Mouse (Mus musculus): Measurements from ENCODE around the gene Tmem184a. TPM values are rescaled to one million over a fixed set of nuclear protein-coding genes. Genes with fewer than 3 reads are reported as not detected.

The Tmem184a gene
- total RNA-seq (2021) = under 1 TPM; 0.16 to 0.32 TPM

DNA sequence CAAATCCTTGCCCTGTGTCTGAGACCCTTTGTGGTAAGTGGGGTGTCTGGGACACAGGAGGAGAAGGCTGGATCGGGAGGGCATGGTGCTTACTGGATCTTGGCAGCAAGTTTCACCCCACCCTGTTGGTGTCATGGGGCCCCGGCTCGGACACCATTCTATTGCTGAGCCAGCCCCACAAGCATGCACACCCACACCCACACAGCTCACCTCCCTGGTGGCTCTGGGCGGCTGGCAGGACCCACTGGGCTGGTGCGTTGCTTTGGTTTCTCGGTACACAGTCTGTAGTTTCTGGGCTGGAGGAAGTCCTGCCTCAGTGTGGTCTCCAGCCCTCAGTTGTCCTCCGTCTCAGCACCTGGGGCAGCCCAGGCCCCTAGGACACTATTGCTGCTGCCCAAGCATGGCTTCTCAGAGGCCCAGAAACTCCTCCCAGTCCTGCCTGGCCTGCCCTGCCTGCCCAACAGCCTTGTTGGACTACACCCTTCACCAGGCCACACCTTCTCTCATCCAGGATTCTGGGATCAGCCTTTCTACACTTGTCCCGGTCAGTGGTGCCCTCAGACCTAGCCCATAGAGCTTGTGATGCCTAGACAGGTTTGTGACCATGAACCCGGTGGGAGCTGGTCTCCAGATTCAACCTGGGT lies at the start of gene Tmem184a:
Gene Tmem184a (minus strand): TSS at position 380 of the 644 bp plus-strand sequence.
- DNase-seq (ENCODE audit: extremely low spot score in 1 of 2, low spot score in 1 of 2) = no peak

DNA sequence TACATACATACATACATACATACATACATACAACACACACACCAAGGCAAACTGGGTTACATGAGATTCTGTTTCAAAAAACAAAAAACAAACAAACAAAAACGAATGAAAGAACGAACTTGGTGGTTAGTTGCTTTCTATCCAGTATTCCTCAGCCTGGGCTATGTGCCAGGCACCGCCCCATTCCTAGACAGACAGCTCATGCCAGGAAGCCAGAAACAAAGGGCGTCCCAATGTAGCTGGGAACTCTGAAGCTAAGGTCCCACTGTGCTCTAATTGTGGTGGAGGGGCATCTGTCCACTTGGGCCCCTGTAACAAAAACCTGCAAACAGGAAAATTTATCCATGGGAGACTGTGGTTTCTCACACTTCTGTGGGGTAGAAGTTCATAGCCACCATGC lies 43.0 kb upstream of the Tmem184a start:
- DNase-seq (ENCODE audit: extremely low spot score in 1 of 2, low spot score in 1 of 2) = peak in 1 of 2 experiments; percentile 39

DNA sequence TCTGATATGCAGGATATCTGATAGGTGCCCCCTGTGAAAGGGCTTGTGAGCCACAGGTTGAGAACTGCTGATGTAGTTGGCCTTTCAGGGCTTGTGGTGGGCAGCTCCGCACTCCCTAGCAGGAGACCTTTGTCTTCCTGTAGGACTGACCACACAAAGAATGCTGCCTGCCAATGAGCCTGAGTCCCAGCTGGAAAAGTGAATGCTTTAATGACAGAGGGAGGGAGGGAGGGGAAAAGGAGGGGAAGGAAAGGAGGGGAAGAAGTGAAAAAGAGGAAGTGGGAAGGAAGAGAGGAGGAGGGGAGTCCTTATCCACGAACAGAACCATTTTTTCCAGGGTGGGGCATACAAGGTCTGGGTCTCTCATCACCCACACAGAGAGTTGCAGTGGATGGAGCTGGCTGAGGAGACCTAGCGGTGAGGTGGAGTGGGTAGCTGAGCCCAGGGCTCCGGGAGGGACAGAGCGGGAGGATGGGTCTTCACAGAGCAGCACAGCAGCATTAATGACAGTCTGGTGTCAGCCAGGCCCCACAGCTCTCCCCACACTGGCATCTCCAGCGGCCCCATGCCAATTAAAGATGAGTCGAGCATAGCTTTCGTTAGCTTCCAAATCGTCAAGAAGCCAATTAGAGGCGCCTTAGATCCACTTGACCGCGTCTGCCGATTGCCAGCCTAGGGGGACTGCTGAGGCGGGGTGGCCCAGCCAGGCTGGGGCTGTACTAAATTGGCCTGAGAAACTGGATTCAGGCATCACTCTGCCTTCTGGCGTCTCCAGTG lies 40.8 kb upstream of the Tmem184a start:
- no peak for DNase-seq (ENCODE audit: extremely low spot score in 1 of 2, low spot score in 1 of 2)

DNA sequence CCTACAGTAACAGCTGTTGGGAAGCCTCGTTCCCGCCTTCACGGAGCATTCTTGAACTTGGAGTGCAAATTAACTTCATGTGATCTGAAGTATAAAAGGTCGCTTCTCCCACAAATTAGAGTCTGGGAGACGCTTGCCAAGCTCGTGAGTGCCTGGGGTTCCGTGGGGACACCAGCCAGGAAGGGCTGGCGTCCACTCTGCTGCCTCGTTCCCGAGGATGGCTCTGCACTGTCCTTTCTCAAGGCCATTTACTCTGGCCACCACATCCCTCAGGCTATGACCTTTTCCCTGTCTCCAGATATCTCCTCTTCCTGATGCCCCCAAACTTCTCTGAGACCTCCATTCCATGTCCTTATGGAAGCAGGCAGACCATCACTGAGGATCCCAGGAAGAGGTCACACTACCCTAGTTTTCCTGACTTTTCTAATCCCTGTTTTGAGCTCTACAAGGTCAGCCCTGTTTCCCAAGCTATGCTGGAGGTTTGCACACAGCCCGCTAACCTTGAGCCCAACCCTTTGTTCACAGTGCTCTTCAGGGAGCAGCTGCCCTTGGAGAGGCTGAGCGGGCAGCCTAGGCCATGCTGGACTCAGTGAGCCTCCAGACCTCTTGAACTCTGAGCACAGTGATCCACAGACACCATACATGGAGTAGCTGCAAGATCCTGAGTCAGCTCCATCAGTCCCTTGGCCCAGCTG lies 30.1 kb upstream of the Tmem184a start:
- DNase-seq (ENCODE audit: extremely low spot score in 1 of 2, low spot score in 1 of 2) = no peak

DNA sequence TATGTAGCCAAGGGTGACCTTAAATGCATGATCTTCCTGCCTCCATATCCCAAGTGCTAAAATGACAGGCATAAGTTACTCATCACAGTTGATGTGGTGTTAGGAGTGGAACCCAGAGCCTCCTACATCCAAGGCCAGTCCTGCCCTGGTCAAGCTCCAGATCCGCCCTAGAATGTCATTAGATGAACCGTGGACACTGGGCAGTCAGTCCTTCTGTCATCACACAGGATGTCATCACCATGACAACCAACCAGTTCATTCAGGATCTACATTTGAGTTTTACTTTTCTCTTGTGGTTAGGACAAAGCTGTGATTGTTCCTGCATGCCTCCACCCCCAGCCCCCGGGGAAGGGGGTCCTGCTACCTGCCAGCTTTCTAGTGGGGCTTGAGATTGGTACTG lies 19.4 kb upstream of the Tmem184a start:
- DNase-seq (ENCODE audit: extremely low spot score in 1 of 2, low spot score in 1 of 2) = no peak

DNA sequence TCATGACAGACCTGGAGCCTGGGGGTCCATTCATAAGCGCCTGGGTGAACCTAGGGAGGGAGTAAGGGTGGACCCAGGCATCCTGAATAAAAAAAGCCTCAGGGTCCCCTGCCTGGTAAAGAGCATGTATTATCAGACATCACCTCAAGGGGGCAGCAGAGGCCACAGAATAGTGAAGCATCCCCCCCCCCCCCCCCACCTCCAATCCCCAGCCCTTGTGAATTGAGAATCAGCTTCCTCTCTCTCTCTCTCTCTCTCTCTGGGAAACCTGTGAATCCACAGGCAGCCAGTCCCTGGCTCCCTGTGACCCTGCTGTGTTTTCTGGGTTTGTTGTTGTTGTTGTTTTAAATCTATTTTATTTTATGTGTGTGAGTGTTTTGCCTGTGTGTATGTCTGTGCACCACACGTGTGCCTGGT lies 18.8 kb upstream of the Tmem184a start:
- peak; percentile 52 to 86 for DNase-seq (ENCODE audit: extremely low spot score in 1 of 2, low spot score in 1 of 2)

DNA sequence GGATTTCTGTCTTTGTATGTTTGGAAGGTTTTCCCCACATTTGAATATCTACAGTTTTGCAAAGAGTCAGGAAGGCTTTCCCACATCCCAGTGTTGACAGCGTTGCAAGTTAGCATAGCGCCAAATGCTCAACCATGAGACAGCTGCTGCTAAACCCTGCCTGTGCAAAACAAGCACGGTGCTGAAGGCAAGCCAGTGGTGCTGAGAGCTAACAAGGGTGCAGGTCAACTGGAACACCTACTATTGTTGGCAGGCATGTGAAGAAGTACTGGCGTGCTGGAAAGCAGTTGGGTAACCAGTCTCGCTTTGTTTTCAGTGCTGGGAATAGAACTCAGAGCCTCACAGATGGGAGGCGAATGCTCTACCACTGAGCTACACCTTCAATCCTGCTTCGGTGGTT lies 16.0 kb upstream of the Tmem184a start:
- DNase-seq (ENCODE audit: extremely low spot score in 1 of 2, low spot score in 1 of 2) = no peak

DNA sequence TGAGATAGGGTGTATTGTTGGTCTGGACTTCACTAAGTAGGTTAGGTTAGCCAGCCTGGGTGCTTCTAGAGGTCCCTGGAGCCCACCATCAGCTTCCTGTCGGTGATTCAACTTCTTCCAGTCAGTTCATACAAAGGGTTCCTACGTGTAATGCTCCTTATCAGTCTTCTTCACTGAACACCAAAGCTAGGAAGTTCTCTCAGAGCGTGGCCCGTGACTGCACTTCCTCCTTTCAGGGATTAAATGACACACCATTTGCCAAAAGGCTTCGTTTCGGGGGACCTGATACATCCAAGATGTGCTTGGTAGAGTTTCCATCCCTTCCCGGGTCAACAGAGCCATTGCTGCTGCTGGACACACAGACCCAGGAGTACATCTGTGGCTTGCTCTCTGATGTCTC lies 12.4 kb upstream of the Tmem184a start:
- DNase-seq (ENCODE audit: extremely low spot score in 1 of 2, low spot score in 1 of 2) = no peak

DNA sequence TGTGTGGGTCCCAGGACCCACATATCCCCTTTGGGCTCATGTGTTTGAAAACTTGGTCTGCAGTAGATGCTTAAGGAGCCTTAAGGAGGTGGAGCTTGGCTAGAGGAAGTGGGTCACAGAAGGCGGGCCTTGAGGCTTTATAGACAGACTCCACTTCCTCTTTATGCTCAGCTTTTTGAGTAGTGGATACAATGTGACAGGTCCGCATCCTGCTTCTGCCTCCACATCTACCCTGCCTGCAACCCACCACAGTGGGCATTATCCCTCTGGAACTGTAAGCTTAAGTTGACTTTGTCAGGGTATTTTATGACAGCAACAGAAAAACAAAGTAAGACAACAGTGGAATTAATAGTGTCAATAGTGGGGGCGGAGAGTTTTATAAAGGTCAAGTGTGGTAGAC lies 11.0 kb upstream of the Tmem184a start:
- no peak for DNase-seq (ENCODE audit: extremely low spot score in 1 of 2, low spot score in 1 of 2)

DNA sequence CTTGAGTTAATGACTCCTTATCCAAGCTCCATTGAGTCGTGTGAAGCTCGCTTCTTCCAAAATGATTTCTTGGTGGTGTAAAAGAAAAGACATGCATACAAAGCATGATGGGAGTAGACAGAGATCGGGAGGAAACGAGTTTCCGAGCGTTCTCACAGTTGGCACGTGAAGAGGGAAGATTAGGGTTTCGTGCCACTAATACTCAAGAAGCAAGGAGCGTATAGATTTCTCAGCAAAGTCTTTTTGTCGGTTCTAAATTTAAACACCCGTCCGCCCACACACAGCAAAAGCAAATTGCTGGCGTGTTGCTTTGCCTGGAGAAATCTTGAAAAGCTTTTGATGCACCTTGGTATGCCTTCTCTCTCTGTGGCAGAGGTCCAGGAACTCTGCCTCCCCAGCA lies 9.7 kb upstream of the Tmem184a start:
- no peak for DNase-seq (ENCODE audit: extremely low spot score in 1 of 2, low spot score in 1 of 2)

DNA sequence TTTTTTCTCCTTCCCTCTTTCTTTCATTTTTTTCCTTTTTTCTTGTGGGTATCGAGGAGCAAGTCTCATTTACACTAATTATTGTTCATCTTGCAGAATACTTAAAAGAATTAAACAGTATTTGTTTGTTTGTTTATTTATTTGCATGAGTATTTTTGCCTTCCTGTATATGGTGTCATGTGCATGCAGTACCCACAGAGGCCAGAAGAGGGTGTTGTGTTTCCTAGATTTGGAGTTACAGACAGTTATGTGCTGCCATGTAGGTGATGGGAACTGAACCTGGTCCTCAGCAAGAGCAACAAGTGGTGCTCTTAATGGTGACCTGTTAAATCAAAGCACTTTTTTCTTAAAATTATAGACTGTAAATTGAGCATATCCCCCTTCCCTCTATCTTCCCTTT lies 7.9 kb upstream of the Tmem184a start:
- DNase-seq (ENCODE audit: extremely low spot score in 1 of 2, low spot score in 1 of 2) = no peak

DNA sequence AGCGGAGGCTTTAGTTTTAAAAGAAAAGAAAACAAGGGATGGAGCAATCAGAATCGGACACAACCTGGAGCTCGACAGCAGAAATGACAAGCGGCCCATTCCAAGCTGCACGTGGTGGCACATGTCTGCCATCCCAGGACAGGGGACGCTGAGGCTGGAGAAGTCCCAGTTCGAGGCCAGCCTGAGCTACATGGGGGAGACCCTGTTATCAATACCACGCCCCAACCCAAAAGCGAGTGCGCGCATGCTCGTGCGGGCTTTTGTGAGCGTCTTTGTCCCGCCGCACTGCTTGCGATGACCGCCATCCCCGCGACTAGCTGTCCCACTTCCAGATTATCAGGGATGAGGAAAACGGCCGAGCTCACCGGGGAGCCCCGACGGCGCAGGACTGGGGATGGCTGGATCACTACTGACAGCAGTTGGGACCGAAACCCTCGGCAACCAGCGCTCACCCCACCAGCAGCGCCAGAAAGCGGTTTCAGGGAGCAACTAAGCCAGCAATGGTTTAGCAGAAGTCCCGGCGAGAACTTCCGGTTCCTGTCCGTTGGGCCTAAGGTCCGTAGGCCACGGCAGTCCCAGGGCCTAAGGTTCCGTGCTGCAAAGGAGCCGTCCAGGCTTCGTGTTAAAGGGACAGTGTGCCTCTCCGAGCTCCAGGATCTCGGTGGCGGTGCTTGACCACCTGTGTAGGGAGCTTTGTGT lies 6.8 kb upstream of the Tmem184a start, which contains the start of the genes Gm26938 and Psmg3:
Gene Gm26938 (minus strand): TSS at position 51 of the 699 bp plus-strand sequence.
Gene Psmg3 (minus strand): TSS at position 529 of the 699 bp plus-strand sequence.
- DNase-seq (ENCODE audit: extremely low spot score in 1 of 2, low spot score in 1 of 2) = peak; percentile 92 to 93

DNA sequence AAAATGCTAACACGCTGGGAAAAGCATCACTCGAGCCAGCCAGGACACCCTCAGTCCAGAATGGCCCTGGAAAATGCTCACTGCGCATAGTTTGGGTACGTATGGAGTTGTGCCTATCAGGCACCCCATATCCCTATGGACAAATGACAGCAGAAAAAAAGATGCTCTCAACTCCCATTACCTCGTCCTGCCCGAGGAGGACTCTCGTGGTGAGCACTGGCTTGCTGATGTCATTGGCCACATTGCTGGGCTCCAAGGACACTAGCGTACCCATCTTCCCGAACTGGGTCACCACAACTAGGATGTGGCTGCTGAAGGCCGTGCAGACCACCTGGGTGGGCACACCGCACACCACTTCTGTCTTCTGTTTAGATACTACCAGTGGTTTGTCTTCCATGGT lies 6.2 kb upstream of the Tmem184a start:
- no peak for DNase-seq (ENCODE audit: extremely low spot score in 1 of 2, low spot score in 1 of 2)

DNA sequence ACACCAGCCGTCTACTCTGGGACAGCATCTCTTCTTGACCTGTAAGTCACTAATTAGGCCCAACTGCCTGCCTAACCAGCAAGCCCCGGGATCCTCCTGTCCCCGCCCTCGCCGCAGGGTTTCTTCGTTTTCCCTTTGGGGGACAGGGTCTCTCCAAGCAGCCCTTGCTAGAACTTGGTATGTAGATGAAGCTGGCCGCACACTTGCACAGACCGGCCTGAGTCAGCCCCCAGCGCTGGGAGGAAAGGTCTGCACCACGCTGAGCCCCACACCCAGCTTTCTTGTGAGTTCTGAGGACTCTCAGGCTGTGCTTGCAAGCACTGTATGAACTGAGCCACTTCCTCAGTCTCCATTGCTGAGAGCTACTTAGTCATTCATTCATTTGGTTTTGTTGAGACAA lies 4.8 kb upstream of the Tmem184a start:
- DNase-seq (ENCODE audit: extremely low spot score in 1 of 2, low spot score in 1 of 2) = no peak

DNA sequence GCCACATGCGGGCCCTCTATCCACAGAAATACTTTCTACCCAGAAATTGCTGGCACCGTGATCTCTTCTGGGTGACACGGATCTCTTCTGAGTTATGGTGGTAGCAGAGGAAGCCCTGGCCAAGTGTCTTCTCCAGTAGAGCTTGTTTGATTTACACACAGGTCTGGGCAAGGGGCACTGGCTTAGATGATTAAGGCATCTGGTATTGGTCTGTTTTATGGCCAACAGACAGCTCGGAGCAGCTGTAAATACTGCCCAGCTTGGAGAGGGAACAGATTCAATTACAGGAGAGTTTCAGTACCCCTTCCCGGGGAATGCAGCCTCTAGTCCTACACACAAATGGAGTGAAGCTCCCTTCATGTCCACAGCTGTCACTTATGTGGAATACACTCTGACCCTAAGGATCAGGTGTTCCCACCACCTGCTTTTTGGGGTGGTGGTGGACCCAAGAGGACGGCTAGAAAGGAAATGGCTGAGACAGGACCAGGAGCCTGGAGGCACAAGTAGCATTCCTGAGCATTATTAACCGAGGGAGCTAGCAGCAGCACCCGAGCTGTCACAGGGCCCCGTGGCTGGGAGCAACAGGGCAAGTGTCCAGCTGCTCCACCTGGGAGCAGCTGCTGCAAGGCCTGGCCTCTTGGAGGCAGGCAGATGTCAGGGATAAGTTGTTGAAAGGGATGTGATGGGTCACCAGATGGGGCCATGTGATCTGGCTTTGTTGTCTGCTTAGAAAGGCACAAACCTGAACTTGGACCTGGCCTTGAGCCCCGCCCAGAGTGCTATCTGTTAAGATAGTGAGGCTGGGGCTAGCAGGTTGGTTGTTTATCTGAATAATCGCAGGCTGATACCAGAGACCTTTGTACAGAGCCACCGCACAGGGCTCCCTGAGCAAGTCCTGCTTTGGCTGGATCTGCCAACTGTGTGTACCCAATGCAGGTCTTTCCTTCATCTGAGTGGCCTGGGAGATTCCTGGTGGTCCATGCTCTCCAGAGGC lies 2.0 kb upstream of the Tmem184a start:
- DNase-seq (ENCODE audit: extremely low spot score in 1 of 2, low spot score in 1 of 2) = no peak

DNA sequence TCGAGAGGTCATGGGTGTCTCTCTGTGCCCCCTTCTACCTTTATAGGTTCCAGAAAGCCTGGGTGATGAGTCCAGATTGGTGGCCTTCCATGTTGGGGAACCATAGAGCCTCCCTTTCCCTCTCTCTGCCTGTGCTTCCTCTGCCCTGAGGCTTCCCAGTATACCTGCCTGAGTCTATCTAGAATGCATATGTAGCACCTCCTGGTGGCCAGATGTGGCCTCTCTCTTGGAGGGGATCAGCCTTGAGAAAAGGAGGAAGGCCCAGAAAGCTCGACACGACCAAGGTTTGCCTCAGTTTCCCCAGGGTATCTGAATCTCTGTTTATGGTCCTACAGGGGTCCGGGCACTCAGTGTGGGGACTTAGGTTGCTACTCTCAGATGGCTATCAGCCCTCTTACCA lies 916 bp downstream of the Tmem184a start:
- no peak for DNase-seq (ENCODE audit: extremely low spot score in 1 of 2, low spot score in 1 of 2)

DNA sequence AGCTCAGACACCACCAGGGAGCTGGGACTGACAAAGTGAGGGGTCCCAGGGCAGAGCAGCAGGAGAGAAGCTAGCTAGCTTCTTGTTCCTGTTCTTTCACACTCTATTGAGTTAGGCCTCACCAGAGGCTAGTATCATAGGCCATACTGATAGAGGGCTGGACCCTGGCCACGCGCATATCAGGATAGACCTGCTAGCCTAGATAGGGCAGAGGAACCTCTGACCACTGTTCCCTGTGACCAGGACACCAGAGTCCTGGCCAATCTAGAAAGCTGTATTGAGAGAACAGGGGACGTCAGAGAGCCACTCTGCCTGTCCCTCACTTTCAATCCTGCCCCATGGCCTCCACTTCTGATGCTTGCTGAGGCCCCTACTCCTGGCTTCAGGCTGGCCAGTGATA lies 1.7 kb downstream of the Tmem184a start:
- no peak for DNase-seq (ENCODE audit: extremely low spot score in 1 of 2, low spot score in 1 of 2)

DNA sequence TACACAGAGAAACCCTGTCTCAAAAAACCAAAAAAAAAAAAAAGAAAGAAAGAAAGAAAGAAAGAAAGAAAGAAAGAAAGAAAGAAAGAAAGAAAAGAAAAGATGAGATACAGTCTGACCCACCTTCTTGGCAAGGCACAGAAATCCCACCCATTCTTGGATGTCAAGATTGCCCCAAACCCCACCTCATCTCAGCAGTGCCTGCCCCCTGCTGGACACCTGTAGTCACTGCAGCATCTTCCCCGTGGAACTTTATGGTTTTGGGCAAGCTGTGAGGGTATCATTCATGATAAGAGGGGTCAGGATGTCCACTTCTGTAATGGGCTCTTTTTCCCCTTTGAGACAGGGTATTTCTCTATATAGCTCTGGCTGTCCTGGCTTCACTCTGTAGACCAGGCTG lies 2.4 kb downstream of the Tmem184a start:
- DNase-seq (ENCODE audit: extremely low spot score in 1 of 2, low spot score in 1 of 2) = no peak

DNA sequence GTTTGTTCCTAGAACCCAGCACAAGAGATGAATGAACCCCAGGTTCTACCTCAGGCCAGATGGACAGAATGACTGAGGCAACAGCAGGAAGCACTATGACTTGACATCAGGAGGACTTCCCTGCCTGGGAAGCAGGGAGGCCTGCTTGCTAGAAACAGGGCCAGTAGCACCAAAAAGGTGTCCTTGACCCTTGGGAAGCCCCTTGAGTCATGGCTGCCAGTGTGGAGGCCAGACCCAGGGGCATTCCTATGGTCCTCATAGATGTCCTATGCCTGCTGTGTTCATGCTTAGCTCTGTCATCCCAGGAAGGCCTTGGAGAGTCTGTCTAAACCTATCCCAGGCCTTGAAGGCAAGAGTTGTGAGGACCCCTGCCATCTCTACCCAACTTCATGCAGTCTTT lies 3.3 kb downstream of the Tmem184a start:
- DNase-seq (ENCODE audit: extremely low spot score in 1 of 2, low spot score in 1 of 2) = no peak

DNA sequence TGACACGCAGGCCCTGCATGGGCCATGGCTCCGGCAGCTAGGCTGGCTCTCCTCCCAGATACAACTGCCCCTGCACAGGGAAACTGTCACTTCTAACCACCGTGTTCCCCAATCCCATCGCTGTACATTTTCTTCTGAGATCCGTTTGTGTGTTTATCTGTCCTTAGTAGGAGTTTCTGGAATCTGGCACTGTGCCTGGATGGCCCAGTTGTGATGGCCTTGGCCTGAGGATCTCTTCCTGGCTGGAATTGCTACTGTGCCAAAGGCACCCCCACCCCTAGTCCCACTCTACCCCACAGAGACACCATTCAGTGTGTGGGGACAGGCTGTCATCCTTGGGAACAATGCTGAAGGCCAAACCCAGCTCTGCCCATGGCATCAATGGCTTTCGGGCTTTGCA lies 3.8 kb downstream of the Tmem184a start:
- no peak for DNase-seq (ENCODE audit: extremely low spot score in 1 of 2, low spot score in 1 of 2)
